Mouse (Mus musculus) limb, embryonic 14.5 days (tissue): ENCODE data around the gene Wdr95. TPM values are rescaled to one million over a fixed set of nuclear protein-coding genes. Genes with fewer than 3 reads are reported as not detected.

Experiments used
- ATAC-seq: fragments of 200-750 bp; cut with Nextera tagmentation; 2 replicates; pipeline ENCODE4 v1.8.0; 2017; ENCODE audit warnings: low read depth, moderate number of reproducible peaks, moderate TSS enrichment; ENCODE audit not compliant: low FRiP score
- DNase-seq: peaks from one replicate; pipeline ENCODE4 v3.0.0-alpha.2; 2015; ENCODE audit warnings: low spot score
- H3K27ac ChIP-seq: fragments of 300-500 bp; sonication (generic); replicated peaks from 2 replicates; pipeline ENCODE4 v1.5.1; 2014; ENCODE audit warnings: low read depth, mild to moderate bottlenecking, low read length, moderate library complexity, mixed read lengths
- H3K27me3 ChIP-seq: fragments of 300-500 bp; sonication (generic); 2 replicates; pipeline ENCODE4 v1.6.1; 2014; ENCODE audit warnings: low read length, mixed read lengths; ENCODE audit not compliant: control insufficient read depth, insufficient read depth
- H3K36me3 ChIP-seq: fragments of 300-500 bp; sonication (generic); 2 replicates; pipeline ENCODE4 v1.6.1; 2014; ENCODE audit warnings: mild to moderate bottlenecking, low read length, moderate library complexity, mixed read lengths; ENCODE audit not compliant: control insufficient read depth, insufficient read depth
- H3K4me1 ChIP-seq: fragments of 300-500 bp; sonication (generic); 2 replicates; pipeline ENCODE4 v1.6.1; 2014; ENCODE audit warnings: antibody characterized with exemption, low read length, mixed read lengths; ENCODE audit not compliant: control insufficient read depth, insufficient read depth
- H3K4me2 ChIP-seq: fragments of 300-500 bp; sonication (generic); replicated peaks from 2 replicates; pipeline ENCODE4 v1.6.1; 2014; ENCODE audit warnings: low read depth, mild to moderate bottlenecking, low read length, moderate library complexity; ENCODE audit not compliant: severe bottlenecking
- H3K4me3 ChIP-seq: fragments of 300-500 bp; sonication (generic); replicated peaks from 2 replicates; pipeline ENCODE4 v1.5.1; 2014; ENCODE audit warnings: low read length
- H3K9ac ChIP-seq: fragments of 300-500 bp; sonication (generic); 2 replicates; pipeline ENCODE4 v1.6.1; 2014; ENCODE audit warnings: mild to moderate bottlenecking, low read depth, low read length, moderate library complexity; ENCODE audit not compliant: severe bottlenecking
- H3K9me3 ChIP-seq: fragments of 300-500 bp; sonication (generic); 2 replicates; pipeline ENCODE4 v1.6.1; 2016; ENCODE audit warnings: low read length; ENCODE audit not compliant: control insufficient read depth
- POLR2A ChIP-seq: fragments of 200-500 bp; IDR thresholded peaks from 2 replicates; pipeline ENCODE4 v1.8.0; 2012; ENCODE audit warnings: inconsistent platforms, mild to moderate bottlenecking, moderate library complexity, borderline replicate concordance; ENCODE audit not compliant: insufficient read depth, insufficient read length; ENCODE audit errors: extremely low read depth
- WGBS: fragments of 180-500 bp; shearing (Covaris S2); extraction: QIAGEN DNeasy Blood & Tissue Kit; methylation state at CpG from one replicate; pipeline ENCODE4 v1.1.7; 2014; 5-methylcytosine and 5-hydroxymethylcytosine counted together
- polyA plus RNA-seq, 2 experiments: library from polyadenylated mRNA; depleted of rRNA in 1 of 2; stranded (reverse) in 1 of 2; unstranded in 1 of 2; fragments of >200 nt; fragmentation: Nextera tagmentation in 1 of 2; extraction: Ambion mirVana in 1 of 2; gene quantifications; 2 replicates each; pipeline versions ENCODE4 v1.2.1 to v1.2.3; 2012 to 2014

Gene Wdr95
- polyA plus RNA-seq, 2 experiments = 0.07 to 0.18 TPM

DNA sequence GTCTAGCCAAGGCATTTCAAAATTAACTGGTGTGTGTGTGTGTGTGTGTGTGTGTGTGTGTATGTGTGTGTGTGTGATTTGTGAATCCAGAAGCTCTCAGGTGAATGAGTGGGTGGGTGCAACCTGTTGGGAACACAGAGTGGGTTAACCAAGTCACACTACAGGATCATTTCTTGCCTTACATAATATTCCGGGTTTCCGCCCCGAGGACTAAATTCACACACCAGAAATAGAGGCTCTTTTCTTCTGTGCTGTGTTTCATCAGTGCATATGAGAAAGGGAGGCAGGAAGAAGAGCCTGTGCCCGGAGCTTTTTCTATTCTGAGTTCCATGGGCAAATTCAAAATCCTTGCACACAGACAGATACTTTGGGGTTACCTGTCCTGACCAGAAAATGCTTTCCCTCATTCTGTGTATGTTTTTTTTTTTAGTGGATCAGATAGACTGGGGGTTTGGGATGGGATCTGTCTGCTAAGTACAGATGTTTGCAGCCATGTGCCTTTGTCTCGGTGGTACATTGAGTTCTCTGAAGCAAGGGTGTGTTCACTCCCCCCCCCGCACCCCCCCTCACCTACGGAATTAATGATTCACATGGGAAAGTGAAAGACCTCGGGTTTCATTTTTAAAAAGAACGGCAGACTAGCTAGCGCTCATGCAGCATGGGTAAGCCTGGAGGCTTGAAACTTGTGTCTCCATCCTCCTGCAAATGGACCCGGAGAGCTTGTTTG is 114.5 kb downstream of the Wdr95 start:
- no peaks in the 10 kb centered on the region for H3K36me3 ChIP-seq
- no peaks in the 10 kb centered on the region for H3K27me3 ChIP-seq
- 75% methylated on average over 11 of the region's 11 CpGs for WGBS
- no peaks in the 10 kb centered on the region for H3K9me3 ChIP-seq
- no peak overlapping the region for H3K9ac ChIP-seq
- no peak overlapping the region for H3K4me3 ChIP-seq
- no peaks in the 10 kb centered on the region for H3K4me1 ChIP-seq
- DNase-seq (no peak), ATAC-seq (no peak)
- no peak overlapping the region for H3K4me2 ChIP-seq
- TF ChIP-seq POLR2A = no peak
- no peak overlapping the region for H3K27ac ChIP-seq

DNA sequence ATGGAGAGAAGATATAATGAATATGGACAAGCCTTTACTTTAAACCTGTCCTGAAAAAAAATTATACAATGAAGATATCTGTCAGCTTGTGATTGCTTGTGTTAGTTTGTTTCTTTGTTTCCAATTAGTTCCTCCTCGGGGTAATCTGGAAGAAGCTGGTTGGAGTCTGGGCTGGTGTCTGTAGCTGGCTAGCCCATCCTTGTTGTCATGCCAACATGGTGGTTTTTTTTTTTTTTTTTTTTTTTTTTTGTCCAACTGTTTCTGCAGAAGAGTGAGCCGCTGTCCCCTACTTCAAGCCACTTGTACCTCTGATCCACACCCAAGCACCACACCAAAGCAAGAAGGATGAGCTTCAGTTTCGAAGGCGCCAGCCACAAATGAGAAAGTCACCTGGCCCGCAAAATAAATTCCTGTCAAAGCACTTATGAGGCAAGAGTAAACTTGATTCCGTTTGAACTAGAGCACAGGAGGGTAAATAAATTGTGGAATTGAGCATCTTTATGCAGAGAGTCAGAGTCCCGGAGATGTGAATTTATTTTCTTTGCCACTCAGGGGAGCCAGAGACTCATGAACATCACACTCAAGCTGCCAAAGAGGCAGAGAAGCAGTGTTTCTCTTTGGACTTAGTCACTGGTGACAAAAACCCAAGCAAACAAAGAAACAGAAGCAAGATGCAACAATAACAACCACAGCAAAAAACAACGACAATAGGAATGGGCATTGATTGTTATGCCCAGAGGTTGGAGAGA is 119.1 kb downstream of the Wdr95 start:
- Histone ChIP-seq H3K4me3 (no peak overlapping the region), H3K27me3 (no peaks in the 10 kb centered on the region), H3K4me2 (no peak overlapping the region), H3K36me3 (no peaks in the 10 kb centered on the region), H3K9ac (no peak overlapping the region), H3K9me3 (no peaks in the 10 kb centered on the region), H3K4me1 (0 out of 2 replicates have a peak, but pooled peaks cover 3% of the 10 kb centered on the region), H3K27ac (no peak overlapping the region)
- no peak for ATAC-seq
- DNase-seq = no peak
- no peak for TF ChIP-seq POLR2A
- 63% methylated on average over 8 of the region's 8 CpGs for WGBS

- H3K4me2 ChIP-seq = no peak overlapping the region
- no peak overlapping the region for H3K27ac ChIP-seq
- no peak for ATAC-seq
- H3K9ac ChIP-seq = no peak overlapping the region
- no peaks in the 10 kb centered on the region for H3K27me3 ChIP-seq
- H3K36me3 ChIP-seq = no peaks in the 10 kb centered on the region
- TF ChIP-seq POLR2A = no peak
- H3K4me3 ChIP-seq = no peak overlapping the region
- H3K9me3 ChIP-seq = no peaks in the 10 kb centered on the region
- DNase-seq = no peak
- 0 out of 2 replicates have a peak, but pooled peaks cover 3% of the 10 kb centered on the region for H3K4me1 ChIP-seq
- WGBS = 44% methylated on average over 4 of the region's 4 CpGs
Observed at GRCm38 (mm10) chr5:149648196-149648595, 119.7 kb downstream of the Wdr95 start.

DNA sequence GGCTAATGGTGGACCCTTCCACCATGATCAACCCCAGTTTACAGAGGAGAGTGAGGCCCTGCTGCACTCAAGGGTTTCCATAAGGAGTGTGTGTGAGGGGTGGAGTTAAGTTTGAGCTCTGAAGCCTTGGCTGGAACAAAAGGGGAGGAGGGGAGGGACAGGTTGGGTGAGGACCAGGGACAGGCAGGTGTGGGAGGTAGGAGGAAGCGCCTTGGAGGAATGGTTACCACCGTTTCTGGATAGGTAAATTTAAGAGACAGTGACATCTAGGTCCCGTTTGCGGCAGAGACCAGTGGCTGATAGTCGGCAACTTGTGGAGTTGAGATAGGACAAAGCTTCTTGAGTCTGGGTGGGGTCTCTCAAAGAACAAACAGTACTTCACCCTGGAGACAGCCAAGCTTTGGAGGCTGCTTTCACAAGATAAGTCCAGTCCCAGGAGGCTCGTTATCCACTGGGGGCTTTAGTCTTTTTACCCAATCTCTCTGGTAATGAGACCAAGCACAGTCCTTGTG is 120.5 kb downstream of the Wdr95 start:
- no peaks in the 10 kb centered on the region for H3K36me3 ChIP-seq
- no peak overlapping the region for H3K27ac ChIP-seq
- H3K4me2 ChIP-seq = no peak overlapping the region
- DNase-seq (no peak), ATAC-seq (no peak)
- H3K4me3 ChIP-seq = no peak overlapping the region
- WGBS = 82% methylated on average over 6 of the region's 6 CpGs
- H3K9me3 ChIP-seq = no peaks in the 10 kb centered on the region
- 0 out of 2 replicates have a peak, but pooled peaks cover 3% of the 10 kb centered on the region for H3K4me1 ChIP-seq
- H3K27me3 ChIP-seq = no peaks in the 10 kb centered on the region
- TF ChIP-seq POLR2A = no peak
- no peak overlapping the region for H3K9ac ChIP-seq

- Histone ChIP-seq H3K27ac (no peak overlapping the region), H3K4me2 (no peak overlapping the region), H3K36me3 (no peaks in the 10 kb centered on the region), H3K9ac (no peak overlapping the region), H3K4me1 (0 out of 2 replicates have a peak, but pooled peaks cover 3% of the 10 kb centered on the region), H3K9me3 (no peaks in the 10 kb centered on the region), H3K27me3 (no peaks in the 10 kb centered on the region), H3K4me3 (no peak overlapping the region)
- no peak for ATAC-seq
- WGBS = 72% methylated on average over 14 of the region's 14 CpGs
- no peak for TF ChIP-seq POLR2A
- no peak for DNase-seq
Observed at GRCm38 (mm10) chr5:149649499-149650178, 121.2 kb downstream of the Wdr95 start.
